Mouse (Mus musculus): Measurements from ENCODE around the gene Thpo. TPM values are rescaled to one million over a fixed set of nuclear protein-coding genes. Genes with fewer than 3 reads are reported as not detected.

Gene Thpo
- polyA plus RNA-seq, 1 experiment, result 0.09 TPM

- WGBS, result 64% methylated on average over 1 of the region's 1 CpGs
- Histone ChIP-seq H3K27me3 (ENCODE audit: control insufficient read depth, insufficient read depth, low read length) (no peaks in the 10 kb centered on the region; the same call in 1 of the 2 replicates), H3K4me3 (ENCODE audit: extremely low read depth, insufficient read depth, insufficient read length) (no peak overlapping the region), H3K36me3 (ENCODE audit: control insufficient read depth, insufficient read depth, low read length) (no peaks in the 10 kb centered on the region; the same call in 1 of the 2 replicates), H3K27ac (ENCODE audit: insufficient read depth, low read length) (no peak overlapping the region), H3K4me1 (ENCODE audit: control insufficient read depth, insufficient read depth, insufficient read length) (no peaks in the 10 kb centered on the region)
- DNase-seq (ENCODE audit: low read depth in 1 of 2, low spot score in 2 of 2), result no peak
- no peak for TF ChIP-seq CTCF (IDR thresholded peaks at IDR 0.05; ENCODE audit: extremely low read depth, insufficient read depth, insufficient read length, insufficient replicate concordance)
- TF ChIP-seq POLR2A (IDR thresholded peaks at IDR 0.05; ENCODE audit: low read depth, low read length), result no peak
Measured at GRCm38 (mm10) chr16:20726384-20726783, 7.9 kb downstream of the Thpo start.

- TF ChIP-seq POLR2A (IDR thresholded peaks at IDR 0.05; ENCODE audit: low read depth, low read length) (no peak), CTCF (IDR thresholded peaks at IDR 0.05; ENCODE audit: extremely low read depth, insufficient read depth, insufficient read length, insufficient replicate concordance) (no peak)
- H3K4me3 ChIP-seq (ENCODE audit: extremely low read depth, insufficient read depth, insufficient read length), result no peak overlapping the region
- no peak overlapping the region for H3K27ac ChIP-seq (ENCODE audit: insufficient read depth, low read length)
- no peaks in the 10 kb centered on the region; the same call in 1 of the 2 replicates for H3K36me3 ChIP-seq (ENCODE audit: control insufficient read depth, insufficient read depth, low read length)
- H3K27me3 ChIP-seq (ENCODE audit: control insufficient read depth, insufficient read depth, low read length), result no peaks in the 10 kb centered on the region; the same call in 1 of the 2 replicates
- DNase-seq (ENCODE audit: low read depth in 1 of 2, low spot score in 2 of 2), result no peak
- no peaks in the 10 kb centered on the region for H3K4me1 ChIP-seq (ENCODE audit: control insufficient read depth, insufficient read depth, insufficient read length)
- WGBS, result 67% methylated on average over 4 of the region's 4 CpGs
Measured at GRCm38 (mm10) chr16:20725750-20726149, 8.6 kb downstream of the Thpo start.

- Histone ChIP-seq H3K4me3 (ENCODE audit: extremely low read depth, insufficient read depth, insufficient read length) (no peak overlapping the region), H3K36me3 (ENCODE audit: control insufficient read depth, insufficient read depth, low read length) (peaks cover 2% of the 10 kb centered on the region), H3K27me3 (ENCODE audit: control insufficient read depth, insufficient read depth, low read length) (no peaks in the 10 kb centered on the region), H3K4me1 (ENCODE audit: control insufficient read depth, insufficient read depth, insufficient read length) (no peaks in the 10 kb centered on the region), H3K27ac (ENCODE audit: insufficient read depth, low read length) (no peak overlapping the region)
- WGBS, result 88% methylated on average over 7 of the region's 7 CpGs
- DNase-seq (ENCODE audit: low read depth in 1 of 2, low spot score in 2 of 2), result no peak
- no peak for TF ChIP-seq POLR2A (IDR thresholded peaks at IDR 0.05; ENCODE audit: low read depth, low read length)
- TF ChIP-seq CTCF (IDR thresholded peaks at IDR 0.05; ENCODE audit: extremely low read depth, insufficient read depth, insufficient read length, insufficient replicate concordance), result no peak
Measured at GRCm38 (mm10) chr16:20725321-20725720, 9.0 kb downstream of the Thpo start.

DNA sequence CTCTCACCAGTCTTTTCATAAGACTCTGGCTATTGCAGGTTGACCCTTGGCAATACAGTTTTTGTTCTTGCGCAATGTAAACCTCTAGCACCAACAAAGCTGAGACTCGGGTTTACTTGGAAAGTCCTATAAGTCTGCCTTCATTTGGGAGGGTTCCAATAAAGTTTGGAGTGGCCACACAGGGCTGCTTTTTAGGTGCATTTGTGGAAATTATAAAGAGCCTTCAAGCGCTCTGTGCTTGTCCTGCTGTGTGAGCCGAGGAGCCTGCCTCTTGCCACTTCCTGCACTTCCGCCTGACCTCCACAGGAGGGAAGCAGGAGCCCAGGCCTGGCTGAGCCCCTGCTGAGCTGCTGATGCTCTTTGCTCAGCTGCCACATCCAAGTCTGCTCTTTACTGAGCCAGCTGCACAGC, 10.0 kb downstream of the Thpo start:
- no peak overlapping the region for H3K27ac ChIP-seq (ENCODE audit: insufficient read depth, low read length)
- H3K4me1 ChIP-seq (ENCODE audit: control insufficient read depth, insufficient read depth, insufficient read length), result no peaks in the 10 kb centered on the region
- no peak for DNase-seq (ENCODE audit: low read depth in 1 of 2, low spot score in 2 of 2)
- H3K27me3 ChIP-seq (ENCODE audit: control insufficient read depth, insufficient read depth, low read length), result no peaks in the 10 kb centered on the region
- peaks cover 2% of the 10 kb centered on the region for H3K36me3 ChIP-seq (ENCODE audit: control insufficient read depth, insufficient read depth, low read length)
- TF ChIP-seq CTCF (IDR thresholded peaks at IDR 0.05; ENCODE audit: extremely low read depth, insufficient read depth, insufficient read length, insufficient replicate concordance) (peak; percentile 37; the same call in 1 of the 2 replicates), POLR2A (IDR thresholded peaks at IDR 0.05; ENCODE audit: low read depth, low read length) (no peak)
- H3K4me3 ChIP-seq (ENCODE audit: extremely low read depth, insufficient read depth, insufficient read length), result no peak overlapping the region
- WGBS, result 38% methylated on average over 5 of the region's 5 CpGs

- H3K4me1 ChIP-seq (ENCODE audit: control insufficient read depth, insufficient read depth, insufficient read length), result peaks cover 4% of the 10 kb centered on the region; the same call in 1 of the 2 replicates
- DNase-seq (ENCODE audit: low read depth in 1 of 2, low spot score in 2 of 2), result no peak
- H3K27me3 ChIP-seq (ENCODE audit: control insufficient read depth, insufficient read depth, low read length), result no peaks in the 10 kb centered on the region
- 92% methylated on average over 4 of the region's 4 CpGs for WGBS
- H3K27ac ChIP-seq (ENCODE audit: insufficient read depth, low read length), result no peak overlapping the region
- no peak for TF ChIP-seq CTCF (IDR thresholded peaks at IDR 0.05; ENCODE audit: extremely low read depth, insufficient read depth, insufficient read length, insufficient replicate concordance)
- no peak for TF ChIP-seq POLR2A (IDR thresholded peaks at IDR 0.05; ENCODE audit: low read depth, low read length)
- H3K36me3 ChIP-seq (ENCODE audit: control insufficient read depth, insufficient read depth, low read length), result peaks cover 2% of the 10 kb centered on the region
- no peak overlapping the region for H3K4me3 ChIP-seq (ENCODE audit: extremely low read depth, insufficient read depth, insufficient read length)
Measured at GRCm38 (mm10) chr16:20723247-20723646, 11.1 kb downstream of the Thpo start.

- 92% methylated on average over 4 of the region's 4 CpGs for WGBS
- H3K27ac ChIP-seq (ENCODE audit: insufficient read depth, low read length), result no peak overlapping the region
- DNase-seq (ENCODE audit: low read depth in 1 of 2, low spot score in 2 of 2), result no peak
- TF ChIP-seq POLR2A (IDR thresholded peaks at IDR 0.05; ENCODE audit: low read depth, low read length) (no peak), CTCF (IDR thresholded peaks at IDR 0.05; ENCODE audit: extremely low read depth, insufficient read depth, insufficient read length, insufficient replicate concordance) (no peak)
- no peaks in the 10 kb centered on the region for H3K27me3 ChIP-seq (ENCODE audit: control insufficient read depth, insufficient read depth, low read length)
- H3K36me3 ChIP-seq (ENCODE audit: control insufficient read depth, insufficient read depth, low read length), result peaks cover 2% of the 10 kb centered on the region
- H3K4me1 ChIP-seq (ENCODE audit: control insufficient read depth, insufficient read depth, insufficient read length), result peaks cover 4% of the 10 kb centered on the region; the same call in 1 of the 2 replicates
- H3K4me3 ChIP-seq (ENCODE audit: extremely low read depth, insufficient read depth, insufficient read length), result no peak overlapping the region
Measured at GRCm38 (mm10) chr16:20722736-20723135, 11.6 kb downstream of the Thpo start.

GRCm38 (mm10) chr16:20721808-20722207, 12.5 kb downstream of the Thpo start:
- H3K4me3 ChIP-seq (ENCODE audit: extremely low read depth, insufficient read depth, insufficient read length), result no peak overlapping the region
- no peak for DNase-seq (ENCODE audit: low read depth in 1 of 2, low spot score in 2 of 2)
- H3K36me3 ChIP-seq (ENCODE audit: control insufficient read depth, insufficient read depth, low read length), result peaks cover 2% of the 10 kb centered on the region
- no peak overlapping the region for H3K27ac ChIP-seq (ENCODE audit: insufficient read depth, low read length)
- no peaks in the 10 kb centered on the region for H3K27me3 ChIP-seq (ENCODE audit: control insufficient read depth, insufficient read depth, low read length)
- 88% methylated on average over 10 of the region's 10 CpGs for WGBS
- TF ChIP-seq POLR2A (IDR thresholded peaks at IDR 0.05; ENCODE audit: low read depth, low read length), result no peak
- TF ChIP-seq CTCF (IDR thresholded peaks at IDR 0.05; ENCODE audit: extremely low read depth, insufficient read depth, insufficient read length, insufficient replicate concordance), result no peak
- peaks cover 4% of the 10 kb centered on the region; the same call in 1 of the 2 replicates for H3K4me1 ChIP-seq (ENCODE audit: control insufficient read depth, insufficient read depth, insufficient read length)

Data from spleen, adult 2 months (tissue).